Mouse (Mus musculus) v-Abl transformed pro-B cells (cell line): ENCODE measurements around the gene Ccnf.

Source experiments
- in situ Hi-C, 2 experiments: fragments of 400-800 bp; cut with MboI; formaldehyde crosslinking; loops; one replicate each; pipeline ENCODE4 v1.15.1; 2025; ENCODE audit not compliant: unreplicated experiment in 2 of 2

Gene Ccnf

GRCm38 (mm10) chr17:24251320-24252069 lies at the start of gene Ccnf:
TSS of gene Ccnf (minus strand) at chr17:24251484.
- in situ Hi-C loops = loop anchor here in 1 of 2 experiments (5.0 kb wide), 1 partner anchor 79 kb away; no protein-coding TSS in a partner anchor

GRCm38 (mm10) chr17:24300651-24301050 lies 49.4 kb upstream of the Ccnf start:
- in situ Hi-C loops = no loop called here

- in situ Hi-C loops = no loop called here
Observed at GRCm38 (mm10) chr17:24289338-24289737, 38.1 kb upstream of the Ccnf start.

GRCm38 (mm10) chr17:24288477-24288876 lies 37.2 kb upstream of the Ccnf start:
- in situ Hi-C loops = no loop called here

GRCm38 (mm10) chr17:24285680-24286079 lies 34.4 kb upstream of the Ccnf start:
- in situ Hi-C loops = no loop called here

GRCm38 (mm10) chr17:24283266-24283818 lies 32.1 kb upstream of the Ccnf start:
- in situ Hi-C loops = no loop called here

- in situ Hi-C loops = no loop called here
Observed at GRCm38 (mm10) chr17:24282637-24283036, 31.4 kb upstream of the Ccnf start.

- in situ Hi-C loops = no loop called here
Observed at GRCm38 (mm10) chr17:24279907-24280306, 28.6 kb upstream of the Ccnf start.

GRCm38 (mm10) chr17:24267133-24267532 lies 15.8 kb upstream of the Ccnf start:
- in situ Hi-C loops = no loop called here

GRCm38 (mm10) chr17:24264766-24265165 lies 13.5 kb upstream of the Ccnf start:
- in situ Hi-C loops = no loop called here

- in situ Hi-C loops = no loop called here
Observed at GRCm38 (mm10) chr17:24260516-24260915, 9.2 kb upstream of the Ccnf start.

- in situ Hi-C loops = no loop called here
Observed at GRCm38 (mm10) chr17:24259702-24260101, 8.4 kb upstream of the Ccnf start.

GRCm38 (mm10) chr17:24258981-24259380 lies 7.7 kb upstream of the Ccnf start:
- in situ Hi-C loops = no loop called here

GRCm38 (mm10) chr17:24252329-24252728 lies 1.0 kb upstream of the Ccnf start:
- in situ Hi-C loops = loop anchor here in 1 of 2 experiments (5.0 kb wide), 1 partner anchor 80 kb away; no protein-coding TSS in a partner anchor

- in situ Hi-C loops = loop anchor here in 1 of 2 experiments (5.0 kb wide), 1 partner anchor 79 kb away; no protein-coding TSS in a partner anchor
Observed at GRCm38 (mm10) chr17:24250988-24251319, 330 bp downstream of the Ccnf start.

- in situ Hi-C loops = no loop called here
Observed at GRCm38 (mm10) chr17:24248641-24249040, 2.6 kb downstream of the Ccnf start.

GRCm38 (mm10) chr17:24244061-24244460 lies 7.2 kb downstream of the Ccnf start:
- in situ Hi-C loops = loop anchor here in 1 of 2 experiments (5.0 kb wide), 1 partner anchor 72 kb away; no protein-coding TSS in a partner anchor

GRCm38 (mm10) chr17:24243311-24243969 lies 7.8 kb downstream of the Ccnf start:
- in situ Hi-C loops = loop anchor here in 1 of 2 experiments (5.0 kb wide), 1 partner anchor 71 kb away; no protein-coding TSS in a partner anchor

GRCm38 (mm10) chr17:24236921-24237320 lies 14.4 kb downstream of the Ccnf start:
- in situ Hi-C loops = no loop called here

GRCm38 (mm10) chr17:24236479-24236878 lies 14.8 kb downstream of the Ccnf start:
- in situ Hi-C loops = no loop called here

- in situ Hi-C loops = no loop called here
Observed at GRCm38 (mm10) chr17:24227941-24228340, 23.3 kb downstream of the Ccnf start.
